Mouse (Mus musculus) heart, postnatal 0 days (tissue): ENCODE results near the gene Ankar.

ENCODE experiments used
- CTCF ChIP-seq: IDR thresholded peaks from 2 replicates; pipeline ENCODE4 v1.5.1; 2016; ENCODE audit warnings: antibody characterized with exemption, control low read depth, low read depth
- EP300 ChIP-seq: IDR thresholded peaks from 2 replicates; pipeline ENCODE4 v1.6.1; 2016; ENCODE audit warnings: antibody characterized with exemption, low read depth

- TF ChIP-seq CTCF (no peak), EP300 (no peak)
Measured at GRCm38 (mm10) chr1:72722646-72723045, 22.3 kb upstream of the Ankar start.
